Mouse (Mus musculus) hindbrain, embryonic 14.5 days (tissue): ENCODE results near the gene Gsdma. TPM values are rescaled to one million over a fixed set of nuclear protein-coding genes. Genes with fewer than 3 reads are reported as not detected.
"Not testable (repeated sequence)": the region's sequence is repeated elsewhere in the genome, so short reads cannot be mapped to it uniquely, and the experiment has no call there.

ENCODE experiments used
- ATAC-seq: fragments of 200-750 bp; cut with Nextera tagmentation; 2 replicates; pipeline ENCODE4 v1.8.0; 2017; ENCODE audit warnings: moderate number of reproducible peaks, mild to moderate bottlenecking, moderate TSS enrichment, moderate library complexity; ENCODE audit not compliant: low FRiP score
- DNase-seq: peaks from one replicate; pipeline ENCODE4 v3.0.0-alpha.2; 2015; ENCODE audit warnings: low spot score
- H3K27ac ChIP-seq: fragments of 300-500 bp; sonication (generic); 2 replicates; pipeline ENCODE4 v1.5.1; 2014; ENCODE audit warnings: mild to moderate bottlenecking, moderate library complexity
- H3K27me3 ChIP-seq: fragments of 300-500 bp; sonication (generic); 2 replicates; pipeline ENCODE4 v1.6.1; 2014; ENCODE audit warnings: mild to moderate bottlenecking, low read length, mixed read lengths; ENCODE audit not compliant: control insufficient read depth, insufficient read depth
- H3K36me3 ChIP-seq: fragments of 300-500 bp; sonication (generic); replicated peaks from 2 replicates; pipeline ENCODE4 v1.6.1; 2014; ENCODE audit not compliant: control insufficient read depth, insufficient read depth
- H3K4me1 ChIP-seq: fragments of 300-500 bp; sonication (generic); replicated peaks from 2 replicates; pipeline ENCODE4 v1.6.1; 2014; ENCODE audit warnings: antibody characterized with exemption, low read length, mixed read lengths; ENCODE audit not compliant: control insufficient read depth, insufficient read depth
- H3K4me2 ChIP-seq: fragments of 300-500 bp; sonication (generic); replicated peaks from 2 replicates; pipeline ENCODE4 v1.6.1; 2014; ENCODE audit warnings: mild to moderate bottlenecking, moderate library complexity
- H3K4me3 ChIP-seq: fragments of 300-500 bp; sonication (generic); replicated peaks from 2 replicates; pipeline ENCODE4 v1.5.1; 2014; ENCODE audit warnings: mild to moderate bottlenecking, low read length
- H3K9ac ChIP-seq: fragments of 300-500 bp; sonication (generic); 2 replicates; pipeline ENCODE4 v1.6.1; 2014
- H3K9me3 ChIP-seq: fragments of 300-500 bp; sonication (generic); 2 replicates; pipeline ENCODE4 v1.6.1; 2016; ENCODE audit warnings: low read length; ENCODE audit not compliant: control insufficient read depth
- WGBS: fragments of 180-500 bp; shearing (Covaris S2); extraction: QIAGEN DNeasy Blood & Tissue Kit; methylation state at CpG from one replicate; pipeline ENCODE4 v1.1.7; 2014; 5-methylcytosine and 5-hydroxymethylcytosine counted together
- polyA plus RNA-seq: library from polyadenylated mRNA; unstranded; fragments of >200 nt; fragmentation: Nextera tagmentation; extraction: Ambion mirVana; gene quantifications from 2 replicates; pipeline ENCODE4 v1.2.1, GENCODE M21; 2014

Gene Gsdma
- polyA plus RNA-seq, 1 experiment from 2014 or later, result not detected

DNA sequence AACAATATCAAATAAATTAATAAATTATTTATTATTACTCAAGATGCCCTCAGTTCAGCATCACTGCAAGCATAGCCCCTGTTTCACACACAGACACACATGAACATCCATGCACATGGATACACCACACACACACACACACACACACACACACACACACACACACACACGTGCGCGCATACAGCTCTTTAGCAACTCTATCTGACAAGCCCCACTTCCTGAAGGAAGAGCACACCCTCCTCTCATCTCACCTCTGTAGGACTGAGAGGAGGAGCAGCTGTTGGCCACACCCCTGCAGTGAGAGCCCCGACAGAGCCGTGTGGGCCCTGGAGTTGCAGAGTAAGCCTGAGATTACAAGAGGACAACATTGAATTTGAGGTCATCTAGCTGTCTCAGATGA, 24.1 kb upstream of the Gsdma start:
- ATAC-seq, result no peak
- Histone ChIP-seq H3K36me3 (no peaks in the 10 kb centered on the region), H3K27me3 (no peaks in the 10 kb centered on the region; the same call in 1 of the 2 replicates), H3K27ac (no peak overlapping the region), H3K4me3 (no peak overlapping the region), H3K9ac (no peak overlapping the region), H3K4me1 (no peaks in the 10 kb centered on the region), H3K9me3 (no peaks in the 10 kb centered on the region), H3K4me2 (no peak overlapping the region)
- no peak for DNase-seq
- WGBS, result 74% methylated on average over 5 of the region's 5 CpGs

DNA sequence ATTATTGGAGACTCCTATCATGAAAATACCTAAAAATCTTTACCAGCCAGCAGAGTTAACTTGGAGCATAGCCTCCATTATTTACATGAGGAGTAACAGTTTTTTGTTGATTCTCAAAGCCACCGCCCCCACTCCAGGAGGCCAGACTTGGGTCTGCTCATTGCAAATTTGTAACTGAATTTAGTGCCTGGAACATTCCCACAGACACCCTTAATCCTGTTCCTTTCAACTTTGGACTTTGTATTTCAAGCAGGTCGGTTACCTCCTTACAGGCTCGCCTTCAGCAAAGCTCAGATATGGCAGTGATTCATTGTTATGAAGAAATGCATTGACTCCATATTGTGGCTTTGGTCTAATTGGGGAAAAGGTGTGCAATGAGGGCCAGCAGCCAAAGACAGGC, 19.4 kb upstream of the Gsdma start:
- Histone ChIP-seq H3K36me3 (no peaks in the 10 kb centered on the region), H3K4me3 (no peak overlapping the region), H3K4me1 (no peaks in the 10 kb centered on the region), H3K27ac (no peak overlapping the region), H3K9ac (no peak overlapping the region), H3K27me3 (no peaks in the 10 kb centered on the region; the same call in 1 of the 2 replicates), H3K9me3 (no peaks in the 10 kb centered on the region), H3K4me2 (no peak overlapping the region)
- ATAC-seq (no peak), DNase-seq (no peak)
- 82% methylated on average over 3 of the region's 3 CpGs for WGBS

DNA sequence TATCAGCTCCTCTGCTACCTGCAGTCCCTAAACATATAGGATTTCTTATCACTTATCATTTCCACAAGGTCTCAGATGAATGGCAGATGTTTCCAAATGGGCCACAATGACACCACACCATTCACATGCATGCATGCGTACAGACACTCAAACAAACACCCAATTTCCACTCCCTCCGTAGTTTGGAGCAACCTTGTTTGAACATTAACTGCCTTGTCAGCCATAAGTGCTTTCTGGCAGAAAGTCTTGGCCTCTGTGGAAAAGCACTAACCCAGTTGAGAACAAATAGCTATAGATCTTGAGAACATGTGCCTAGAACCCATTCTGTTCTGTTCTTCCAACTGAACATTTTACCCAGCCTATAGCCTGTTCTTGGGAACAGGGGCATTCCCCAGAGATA, 18.2 kb upstream of the Gsdma start:
- WGBS, result 74% methylated on average over 2 of the region's 2 CpGs
- DNase-seq (no peak), ATAC-seq (no peak)
- H3K4me1 ChIP-seq, result no peaks in the 10 kb centered on the region
- no peaks in the 10 kb centered on the region for H3K36me3 ChIP-seq
- H3K27me3 ChIP-seq, result no peaks in the 10 kb centered on the region; the same call in 1 of the 2 replicates
- H3K9ac ChIP-seq, result no peak overlapping the region
- H3K9me3 ChIP-seq, result no peaks in the 10 kb centered on the region
- no peak overlapping the region for H3K4me2 ChIP-seq
- H3K27ac ChIP-seq, result no peak overlapping the region
- no peak overlapping the region for H3K4me3 ChIP-seq

DNA sequence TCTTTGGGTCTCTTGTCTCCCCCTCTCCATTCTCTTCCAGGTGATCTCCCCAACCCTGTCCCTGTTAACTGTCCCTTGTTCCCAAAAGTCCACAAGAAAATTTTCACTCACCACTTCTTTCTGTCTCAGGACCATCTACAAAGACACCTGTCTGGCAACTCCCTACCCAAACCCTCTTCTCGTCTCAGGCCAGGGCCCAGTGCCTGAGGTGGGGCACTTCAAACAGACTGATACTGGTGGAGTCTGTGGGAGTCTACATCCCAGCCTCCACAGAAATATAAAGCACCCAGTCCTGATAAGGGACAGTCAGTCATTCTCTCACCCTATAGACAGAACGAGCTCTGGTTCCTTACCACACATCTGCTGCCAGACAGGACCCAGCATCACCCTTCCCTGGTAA, 17.7 kb upstream of the Gsdma start, which contains the start of gene Gsdma2:
Gene Gsdma2, plus strand, starts transcription at position 301 of the 400 bp plus-strand sequence.
- Histone ChIP-seq H3K9ac (no peak within 1 kb of the TSS), H3K9me3 (no peaks in the 10 kb centered on the region), H3K4me1 (no peaks in the 10 kb centered on the region), H3K4me3 (no peak within 1 kb of the TSS), H3K27me3 (no peaks in the 10 kb centered on the region; the same call in 1 of the 2 replicates), H3K27ac (no peak within 1 kb of the TSS), H3K4me2 (no peak within 1 kb of the TSS), H3K36me3 (no peaks in the 10 kb centered on the region)
- DNase-seq (no peak), ATAC-seq (no peak)
- WGBS, result 65% methylated on average over 2 of the region's 2 CpGs

DNA sequence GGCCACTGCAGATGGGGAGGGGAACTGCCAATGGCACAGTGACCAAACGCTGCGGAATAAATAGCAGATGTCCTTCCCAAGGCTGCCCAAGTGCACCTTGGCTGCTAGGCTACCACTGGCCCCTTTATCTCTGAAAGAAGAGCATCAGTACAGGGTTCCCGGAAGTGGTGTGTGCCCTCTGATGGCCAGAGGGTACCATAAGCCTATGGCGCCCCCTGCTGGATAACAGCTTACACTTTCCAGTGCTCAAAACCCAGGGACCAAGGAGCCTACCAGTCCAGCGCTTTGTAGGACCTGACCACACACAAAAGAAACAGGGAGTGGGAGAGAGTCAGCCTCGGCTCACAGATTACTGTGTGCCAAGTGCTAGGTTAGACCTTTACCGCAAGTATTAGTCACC, 9.1 kb upstream of the Gsdma start:
- not testable (repeated sequence) for H3K4me2 ChIP-seq, H3K4me3 ChIP-seq, H3K27me3 ChIP-seq, H3K9ac ChIP-seq, H3K27ac ChIP-seq, H3K36me3 ChIP-seq, H3K4me1 ChIP-seq, ATAC-seq, H3K9me3 ChIP-seq
- peak; percentile 38 for DNase-seq
- 18% methylated on average over 7 of the region's 7 CpGs for WGBS

DNA sequence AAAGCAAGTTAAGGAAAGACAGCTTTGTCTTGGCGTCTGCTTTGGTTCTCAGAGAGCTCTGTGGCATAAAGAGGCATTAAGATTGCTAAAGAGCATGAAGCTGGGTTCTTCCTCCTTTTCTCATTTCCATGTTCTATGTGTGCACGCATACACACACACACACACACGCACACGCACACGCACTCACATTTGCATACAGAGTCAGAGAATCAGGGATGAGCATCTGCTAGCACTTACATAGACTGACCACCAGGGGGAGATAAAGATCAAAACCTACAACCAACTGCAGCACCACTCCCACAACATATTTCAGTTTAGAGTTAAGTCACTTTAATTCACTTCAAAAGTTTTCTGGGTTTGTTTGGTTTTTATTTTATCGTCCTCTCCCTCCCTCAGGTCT, 3.6 kb upstream of the Gsdma start:
- no peaks in the 10 kb centered on the region for H3K4me1 ChIP-seq
- peak; percentile 82 for DNase-seq
- H3K27ac ChIP-seq, result no peak overlapping the region
- no peak for ATAC-seq
- 0 out of 2 replicates have a peak overlapping the region, but pooled peaks have one; percentile 17 for H3K9ac ChIP-seq
- peak overlapping the region; percentile 34 for H3K4me2 ChIP-seq
- no peaks in the 10 kb centered on the region for H3K27me3 ChIP-seq
- no peaks in the 10 kb centered on the region for H3K36me3 ChIP-seq
- no peaks in the 10 kb centered on the region for H3K9me3 ChIP-seq
- H3K4me3 ChIP-seq, result no peak overlapping the region
- 9% methylated on average over 6 of the region's 6 CpGs for WGBS

DNA sequence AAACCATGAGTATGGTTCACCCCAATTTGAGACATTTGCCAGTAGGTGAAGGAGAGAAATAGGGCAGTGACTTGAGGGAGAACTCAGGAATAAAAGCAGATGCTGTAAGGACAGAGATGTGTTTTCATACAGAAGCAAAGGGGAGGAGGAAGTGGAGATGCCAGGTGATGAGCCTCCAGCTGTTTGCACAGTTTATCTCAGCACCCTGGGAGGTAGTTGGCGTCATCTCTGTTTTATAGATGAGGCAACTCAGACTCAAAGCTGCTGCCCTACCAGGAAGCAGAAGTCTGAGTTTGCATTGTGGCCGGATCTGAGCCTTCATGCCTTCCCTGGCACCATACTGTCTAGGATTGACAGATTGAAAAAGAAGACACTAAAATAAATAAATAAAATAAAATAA, 4.8 kb downstream of the Gsdma start:
- 64% methylated on average over 2 of the region's 2 CpGs for WGBS
- Histone ChIP-seq H3K9ac (no peak overlapping the region), H3K36me3 (no peaks in the 10 kb centered on the region), H3K27ac (no peak overlapping the region), H3K27me3 (0 out of 2 replicates have a peak, but pooled peaks cover 7% of the 10 kb centered on the region), H3K4me2 (no peak overlapping the region), H3K9me3 (no peaks in the 10 kb centered on the region), H3K4me1 (no peaks in the 10 kb centered on the region), H3K4me3 (no peak overlapping the region)
- ATAC-seq (no peak), DNase-seq (no peak)

DNA sequence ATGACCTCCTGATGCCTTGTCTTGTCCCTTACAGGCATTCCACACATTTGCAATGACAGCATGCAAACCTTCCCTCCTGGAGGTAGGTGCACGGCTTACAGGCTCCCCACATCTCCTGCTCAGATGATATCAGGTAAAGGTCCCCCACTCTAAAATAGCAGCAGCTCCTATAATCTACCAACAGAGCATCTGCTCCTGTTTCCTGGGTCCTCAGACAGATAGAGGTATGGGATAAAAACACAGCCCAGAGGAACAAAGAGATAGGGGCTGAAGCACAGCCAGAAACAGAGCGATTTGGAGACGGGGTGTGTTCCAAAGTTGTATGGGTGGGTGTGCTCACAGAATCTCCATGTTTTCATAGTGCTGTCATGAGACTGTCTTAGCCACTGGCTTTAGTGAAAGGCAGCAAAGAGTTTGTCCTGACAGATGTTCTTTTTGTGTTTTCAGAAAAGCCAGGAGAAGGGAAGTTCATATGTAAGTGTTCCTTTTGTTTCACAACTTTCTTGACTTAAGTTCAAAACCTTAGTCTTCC, 7.2 kb downstream of the Gsdma start:
- Histone ChIP-seq H3K4me1 (no peaks in the 10 kb centered on the region), H3K9ac (no peak overlapping the region), H3K9me3 (no peaks in the 10 kb centered on the region), H3K4me2 (no peak overlapping the region), H3K4me3 (no peak overlapping the region), H3K36me3 (no peaks in the 10 kb centered on the region), H3K27me3 (0 out of 2 replicates have a peak, but pooled peaks cover 7% of the 10 kb centered on the region), H3K27ac (no peak overlapping the region)
- no peak for ATAC-seq
- no peak for DNase-seq
- WGBS, result 88% methylated on average over 3 of the region's 3 CpGs

DNA sequence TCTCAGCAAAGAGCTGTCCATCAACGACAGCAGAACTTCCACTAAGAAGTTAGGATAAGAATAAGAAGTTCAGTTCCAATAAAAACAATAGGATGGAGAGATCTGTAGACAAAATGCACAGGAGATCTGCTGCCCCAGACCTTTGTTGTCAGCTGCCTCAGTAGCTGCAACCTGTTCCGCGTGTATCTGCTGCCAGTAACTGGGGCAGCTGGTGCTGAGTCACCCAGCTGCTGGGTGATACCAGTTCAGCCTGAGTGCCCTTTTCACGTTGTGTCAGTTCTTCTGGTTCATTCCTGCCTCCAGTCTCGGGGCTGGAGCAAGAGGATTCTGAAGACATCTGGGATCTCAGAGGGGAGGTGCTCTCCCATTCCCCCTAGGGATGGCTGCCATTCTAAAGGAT, 7.7 kb downstream of the Gsdma start:
- Histone ChIP-seq H3K27me3 (0 out of 2 replicates have a peak, but pooled peaks cover 7% of the 10 kb centered on the region), H3K4me2 (no peak overlapping the region), H3K9ac (no peak overlapping the region), H3K27ac (no peak overlapping the region), H3K4me1 (no peaks in the 10 kb centered on the region), H3K36me3 (no peaks in the 10 kb centered on the region), H3K9me3 (no peaks in the 10 kb centered on the region), H3K4me3 (no peak overlapping the region)
- WGBS, result 55% methylated on average over 5 of the region's 5 CpGs
- ATAC-seq (no peak), DNase-seq (no peak)

DNA sequence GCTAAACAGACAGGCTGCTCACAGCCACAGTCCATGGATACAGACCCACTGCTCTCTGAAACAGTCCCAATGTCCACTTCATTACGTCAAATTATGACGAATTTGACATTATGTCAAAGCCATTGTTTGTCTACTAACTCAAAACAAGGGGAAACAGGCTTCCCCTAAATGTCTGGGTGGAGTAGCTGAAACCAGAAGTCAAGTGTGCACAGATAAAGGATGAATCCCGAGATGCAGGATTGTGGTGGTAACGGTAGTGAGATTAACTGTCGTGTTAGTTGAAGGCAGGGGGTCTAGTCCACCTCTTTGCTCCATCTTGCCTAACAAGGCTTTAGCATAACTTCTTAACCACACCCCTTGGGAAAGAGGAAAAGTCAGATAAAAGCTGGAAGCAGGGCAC, 8.3 kb downstream of the Gsdma start:
- Histone ChIP-seq H3K9ac (no peak overlapping the region), H3K9me3 (no peaks in the 10 kb centered on the region), H3K27ac (no peak overlapping the region), H3K4me3 (no peak overlapping the region), H3K4me2 (no peak overlapping the region), H3K36me3 (no peaks in the 10 kb centered on the region), H3K27me3 (0 out of 2 replicates have a peak, but pooled peaks cover 7% of the 10 kb centered on the region), H3K4me1 (no peaks in the 10 kb centered on the region)
- WGBS, result 85% methylated on average over 5 of the region's 5 CpGs
- ATAC-seq, result no peak
- no peak for DNase-seq
